Mouse (Mus musculus): ENCODE results near the gene Dedd.

Gene Dedd

DNA sequence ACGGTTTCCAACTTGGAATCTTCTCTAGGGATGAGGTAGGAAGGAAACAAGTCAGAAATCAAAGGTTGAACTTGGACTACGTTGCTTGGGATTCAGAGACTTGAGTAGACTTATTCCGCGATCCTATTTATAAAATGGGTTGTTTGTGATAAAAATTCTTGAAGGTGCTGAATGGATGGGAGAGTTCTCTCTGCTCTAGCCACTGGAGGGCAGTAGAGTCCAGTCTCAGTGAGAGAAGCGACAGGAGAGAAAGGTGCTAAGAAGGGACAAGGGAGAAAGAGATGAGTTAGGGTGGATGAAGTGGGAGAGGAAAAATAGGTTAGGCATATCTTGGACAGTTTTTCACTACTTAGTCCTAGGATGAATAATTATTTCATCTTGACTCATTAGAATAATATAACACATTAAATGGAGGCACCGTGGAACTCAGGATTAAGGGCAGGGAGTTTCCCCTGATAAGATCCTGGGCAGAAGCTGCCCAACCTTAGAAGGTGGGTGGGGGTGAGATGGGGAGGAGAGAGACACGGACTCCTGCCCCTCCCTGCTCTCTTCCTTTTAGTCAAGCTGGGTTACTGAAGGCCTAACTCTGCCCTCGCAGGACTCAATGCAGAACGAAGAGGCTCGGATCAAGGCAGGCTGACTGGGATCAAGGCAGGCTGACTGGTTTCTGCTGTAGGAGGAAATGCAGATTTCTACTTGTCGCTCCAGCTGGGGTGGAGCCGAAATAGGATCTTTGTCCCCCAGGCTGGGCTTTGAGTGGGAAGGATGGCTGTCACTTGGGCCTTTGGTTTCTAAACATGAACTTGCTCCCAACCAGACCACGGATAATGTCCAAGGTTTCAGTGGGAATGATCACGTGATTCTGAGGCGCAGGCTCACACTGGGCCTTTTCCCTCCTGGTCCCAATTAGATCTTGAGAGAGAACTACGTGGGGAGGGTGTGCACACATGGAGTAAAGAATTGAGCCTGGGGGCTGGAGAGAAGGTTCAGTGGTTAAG lies 32.5 kb downstream of the Dedd start:
- peak; percentile 62 for DNase-seq (ENCODE audit: low read depth)

DNA sequence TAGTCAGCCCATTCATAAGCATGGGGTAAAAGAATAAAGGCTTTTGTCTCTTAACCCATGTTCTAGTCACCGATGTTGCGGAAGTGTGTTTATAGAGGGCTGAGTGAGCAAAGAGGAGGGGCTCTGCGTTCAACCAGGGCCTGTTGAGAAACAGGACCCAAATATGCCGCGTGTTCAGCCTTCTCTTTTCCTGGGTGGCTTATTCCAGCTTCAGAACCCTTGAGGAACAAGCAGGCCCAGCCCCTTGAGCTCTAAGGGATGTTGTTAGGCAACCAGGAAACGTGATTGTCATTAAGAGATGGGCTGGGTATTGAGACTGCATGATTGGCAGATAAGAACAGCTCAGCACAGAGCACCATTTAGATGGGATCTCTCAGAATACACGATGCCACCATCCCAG lies 37.0 kb downstream of the Dedd start:
- no peak for DNase-seq (ENCODE audit: low read depth)

- DNase-seq (ENCODE audit: low read depth) = no peak
These were observed 41.1 kb downstream of the Dedd start, which contains the start of gene Nectin4 for GRCm38 (mm10) chr1:171369845-171370556. Nectin4 (plus strand) TSS chr1:171370099.

DNA sequence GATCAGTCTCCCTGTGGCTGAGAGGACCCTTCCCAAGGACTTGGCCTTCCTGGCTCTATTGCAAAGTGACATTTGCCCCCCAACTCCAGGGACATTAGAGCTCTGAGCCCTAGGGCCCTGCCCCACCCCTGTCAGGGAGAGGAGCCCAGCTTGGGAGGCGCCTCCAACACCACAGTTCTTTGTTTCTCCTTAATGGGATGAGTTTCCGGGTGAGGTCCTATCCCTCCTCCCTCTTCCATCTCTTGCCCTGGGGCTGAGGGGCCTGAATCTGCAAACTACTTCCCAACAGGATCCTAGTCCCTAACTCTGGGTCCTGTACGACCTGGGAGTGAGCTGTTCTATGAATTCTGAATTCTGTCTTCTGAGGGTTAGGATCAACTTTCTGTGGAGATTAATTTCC lies 43.9 kb downstream of the Dedd start:
- no peak for DNase-seq (ENCODE audit: low read depth)

DNA sequence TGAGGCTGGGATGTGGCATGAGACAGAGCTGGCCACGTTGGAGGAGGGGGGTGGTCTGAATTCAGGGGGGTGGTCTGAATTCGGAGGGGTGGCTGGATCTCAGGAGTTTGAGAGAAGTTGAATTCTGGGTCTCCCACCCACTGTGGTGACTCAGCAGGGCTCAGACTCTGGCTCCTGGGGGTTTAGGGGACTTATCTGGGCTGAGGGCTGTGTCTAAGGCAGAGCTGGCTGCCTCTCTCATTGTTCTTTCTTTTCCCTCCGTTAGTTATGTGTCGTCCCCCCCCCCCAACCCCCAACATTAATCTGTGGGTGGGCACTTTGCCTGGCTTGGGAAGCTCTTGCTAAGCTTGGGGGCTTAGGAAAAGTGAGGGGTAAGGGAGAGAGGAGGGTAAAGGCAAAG lies 45.0 kb downstream of the Dedd start:
- DNase-seq (ENCODE audit: low read depth) = no peak

GRCm38 (mm10) chr1:171375646-171376097 lies 46.7 kb downstream of the Dedd start:
- peak; percentile 47 for DNase-seq (ENCODE audit: low read depth)

DNA sequence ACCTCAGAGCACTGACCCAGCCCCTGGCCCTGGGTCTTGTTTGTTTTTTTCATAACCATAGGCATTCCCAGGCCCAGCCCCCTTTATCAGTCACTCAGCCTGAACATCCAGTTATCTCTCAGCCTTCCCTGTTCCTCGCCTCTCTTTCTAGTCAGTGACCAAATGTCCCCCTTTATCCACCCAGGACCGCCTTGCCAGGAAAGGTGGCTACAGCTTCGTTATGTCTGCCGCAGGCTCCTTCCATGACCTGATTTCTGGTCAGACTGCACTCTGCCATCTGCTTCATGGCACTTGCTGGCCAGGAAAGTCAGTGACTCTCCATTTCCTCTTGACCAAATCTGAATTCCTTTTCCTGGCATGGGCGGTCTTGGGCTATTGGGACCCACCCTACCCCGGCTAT lies 49.4 kb downstream of the Dedd start:
- no peak for DNase-seq (ENCODE audit: low read depth)

GRCm38 (mm10) chr1:171379935-171380599 lies 51.1 kb downstream of the Dedd start:
- no peak for DNase-seq (ENCODE audit: low read depth)

DNA sequence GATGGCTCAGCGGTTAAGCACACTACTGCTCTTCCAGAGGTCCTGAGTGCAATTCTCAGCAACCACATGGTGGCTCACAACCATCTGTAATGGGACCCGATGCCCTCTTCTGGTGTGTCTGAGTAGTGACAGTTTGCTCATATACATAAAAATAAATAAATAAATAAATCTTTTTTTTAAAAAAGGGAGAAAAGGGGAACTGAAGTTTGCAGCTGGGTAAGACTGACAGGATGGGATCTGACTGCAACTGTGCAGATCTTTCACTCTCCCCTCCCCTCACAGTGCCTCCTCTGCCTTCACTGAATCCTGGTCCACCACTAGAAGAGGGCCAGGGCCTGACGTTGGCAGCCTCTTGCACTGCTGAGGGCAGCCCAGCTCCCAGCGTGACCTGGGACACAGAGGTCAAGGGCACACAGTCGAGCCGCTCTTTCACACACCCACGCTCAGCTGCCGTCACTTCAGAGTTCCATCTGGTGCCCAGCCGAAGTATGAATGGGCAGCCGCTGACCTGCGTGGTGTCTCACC lies 53.2 kb downstream of the Dedd start:
- DNase-seq (ENCODE audit: low read depth) = no peak

DNA sequence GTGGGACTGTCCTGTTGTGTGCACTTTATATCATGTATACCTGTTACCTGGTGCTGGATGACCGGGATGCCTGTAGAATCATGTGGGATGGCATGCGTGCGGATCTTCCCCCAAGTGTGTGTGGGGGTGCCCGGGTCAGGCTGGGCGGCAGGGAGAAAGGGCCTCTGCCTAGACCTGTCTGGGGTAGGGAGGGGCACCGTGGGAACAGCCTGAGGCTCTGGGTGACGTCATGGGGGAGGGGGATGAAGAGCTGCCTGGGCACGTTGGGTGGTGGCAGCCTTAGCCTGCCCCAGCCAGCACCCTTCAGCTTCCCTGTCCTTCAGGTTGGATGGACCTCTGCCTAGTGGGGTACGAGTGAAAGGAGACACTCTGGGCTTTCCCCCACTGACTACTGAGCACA lies 55.4 kb downstream of the Dedd start:
- no peak for DNase-seq (ENCODE audit: low read depth)

GRCm38 (mm10) chr1:171385171-171385570 lies 56.2 kb downstream of the Dedd start:
- DNase-seq (ENCODE audit: low read depth) = no peak

DNA sequence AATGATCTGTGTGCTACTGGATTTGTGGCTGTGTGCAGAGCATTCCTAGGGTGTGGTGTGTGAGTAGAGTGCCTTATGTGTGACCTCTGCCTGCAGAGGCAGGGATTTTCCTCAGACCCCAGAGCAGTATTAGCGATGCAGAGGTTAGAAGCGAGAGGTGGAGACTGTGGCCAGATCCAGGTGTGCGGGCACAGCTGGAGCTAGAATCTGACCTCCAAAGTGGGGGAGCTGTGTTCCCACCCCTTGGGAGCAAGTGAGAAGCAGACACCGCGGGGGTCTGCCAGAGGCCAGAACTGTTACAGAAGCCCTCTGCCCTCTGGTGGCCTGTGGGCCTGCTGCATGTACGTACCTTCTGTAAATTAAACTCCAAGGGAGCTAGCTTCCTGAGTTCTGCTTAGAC lies 58.2 kb downstream of the Dedd start:
- DNase-seq (ENCODE audit: low read depth) = no peak

- DNase-seq (ENCODE audit: low read depth) = no peak
These were observed 59.6 kb downstream of the Dedd start, which contains the start of gene Arhgap30 for GRCm38 (mm10) chr1:171388376-171389102. Arhgap30 (plus strand) TSS chr1:171388954.

- DNase-seq (ENCODE audit: low read depth) = no peak
These were observed 61.2 kb downstream of the Dedd start for GRCm38 (mm10) chr1:171390101-171390500.
